ENCODE assay signal across 9 mouse cellular contexts in the genomic region with DNA sequence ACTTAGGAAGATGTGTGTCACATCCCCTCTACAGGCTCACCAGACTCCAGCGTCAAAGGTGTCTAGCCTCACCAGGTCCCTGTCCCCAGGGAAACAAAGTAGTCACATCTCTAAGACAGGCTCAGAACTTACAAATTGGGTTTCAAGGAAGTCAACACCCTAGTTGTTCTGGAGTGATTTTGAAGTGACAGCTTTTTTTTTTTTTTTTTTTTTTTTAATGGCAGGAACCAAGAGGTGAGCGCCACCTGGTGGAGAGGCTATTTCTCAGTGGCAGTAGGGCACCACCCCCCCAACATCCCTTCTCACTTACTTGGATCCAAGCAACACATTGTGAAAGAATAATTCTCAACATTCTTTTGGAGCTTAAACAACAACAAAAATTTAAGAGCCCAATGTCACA. TPM values are rescaled to one million over a fixed set of nuclear protein-coding genes. Genes with fewer than 3 reads are reported as not detected.
DNase-seq lines count a peak whose midpoint lies in the region; ATAC-seq and TF ChIP-seq lines count a peak whose summit lies in the region.
"Had no signal": no experiment of that assay in that cellular context is flagged by ENCODE, and none has a peak within 500 bp of the region (broad histone marks: within the 10 kb centered on the region; RNA-seq: fewer than 3 reads in every experiment).

No protein-coding gene starts in this region.

- H3K4me2 ChIP-seq in midbrain, embryonic 14.5 days (ENCODE audit: low read length) = no peak overlapping the region
- no peak overlapping the region for H3K4me2 ChIP-seq in midbrain, embryonic 15.5 days
- no peak overlapping the region for H3K4me2 ChIP-seq in kidney, postnatal 0 days (ENCODE audit: low read length)
- no peak overlapping the region for H3K4me2 ChIP-seq in lung, postnatal 0 days (replicated peaks; ENCODE audit: low read depth, low read length)
- H3K4me2 ChIP-seq: heart, embryonic 15.5 days had no signal

- no peaks in the 10 kb centered on the region for H3K9me3 ChIP-seq in midbrain, embryonic 14.5 days (ENCODE audit: control insufficient read depth, low read length)
- H3K9me3 ChIP-seq in midbrain, embryonic 15.5 days = no peaks in the 10 kb centered on the region
- no peaks in the 10 kb centered on the region for H3K9me3 ChIP-seq in kidney, postnatal 0 days (replicated peaks; ENCODE audit: low read length)
- H3K9me3 ChIP-seq in lung, postnatal 0 days (ENCODE audit: low read length) = no peaks in the 10 kb centered on the region
- H3K9me3 ChIP-seq: heart, embryonic 15.5 days had no signal

- H3K27me3 ChIP-seq in midbrain, embryonic 14.5 days (ENCODE audit: control insufficient read depth, insufficient read depth, low read length) = no peaks in the 10 kb centered on the region
- no peaks in the 10 kb centered on the region for H3K27me3 ChIP-seq in midbrain, embryonic 15.5 days (replicated peaks)
- no peaks in the 10 kb centered on the region for H3K27me3 ChIP-seq in kidney, postnatal 0 days (ENCODE audit: insufficient read depth, low read length)
- H3K27me3 ChIP-seq in lung, postnatal 0 days (replicated peaks; ENCODE audit: insufficient read depth, low read length) = no peaks in the 10 kb centered on the region
- H3K27me3 ChIP-seq: heart, embryonic 15.5 days had no signal

- no peaks in the 10 kb centered on the region for H3K4me1 ChIP-seq in midbrain, embryonic 14.5 days (ENCODE audit: control insufficient read depth, insufficient read depth, low read length)
- no peaks in the 10 kb centered on the region for H3K4me1 ChIP-seq in midbrain, embryonic 15.5 days
- H3K4me1 ChIP-seq in cortical plate, adult 2 months (ENCODE audit: control insufficient read depth, insufficient read depth, low read length) = no peaks in the 10 kb centered on the region
- no peaks in the 10 kb centered on the region for H3K4me1 ChIP-seq in kidney, postnatal 0 days (replicated peaks; ENCODE audit: insufficient read depth, low read length)
- H3K4me1 ChIP-seq in lung, postnatal 0 days (ENCODE audit: insufficient read depth, low read depth, low read length) = no peaks in the 10 kb centered on the region

- H3K4me3 ChIP-seq in midbrain, embryonic 14.5 days (replicated peaks; ENCODE audit: low read depth, low read length) = no peak overlapping the region
- H3K4me3 ChIP-seq in midbrain, embryonic 15.5 days = no peak overlapping the region
- H3K4me3 ChIP-seq in cortical plate, adult 2 months (ENCODE audit: insufficient read depth, low read length) = no peak overlapping the region
- H3K4me3 ChIP-seq in kidney, postnatal 0 days (replicated peaks; ENCODE audit: low read depth, low read length) = no peak overlapping the region
- no peak overlapping the region for H3K4me3 ChIP-seq in lung, postnatal 0 days (ENCODE audit: low read depth, low read length)
- H3K4me3 ChIP-seq: heart, embryonic 15.5 days had no signal

- no peak overlapping the region for H3K27ac ChIP-seq in midbrain, embryonic 14.5 days (replicated peaks; ENCODE audit: low read depth, low read length)
- H3K27ac ChIP-seq in midbrain, embryonic 15.5 days = no peak overlapping the region
- H3K27ac ChIP-seq in cortical plate, adult 2 months (ENCODE audit: insufficient read depth, low read length) = no peak overlapping the region
- H3K27ac ChIP-seq in kidney, postnatal 0 days = no peak overlapping the region
- no peak overlapping the region for H3K27ac ChIP-seq in lung, postnatal 0 days (ENCODE audit: low read length)
- H3K27ac ChIP-seq: heart, embryonic 15.5 days had no signal

- no peak for ATAC-seq in midbrain, embryonic 14.5 days (ENCODE audit: low FRiP score, low TSS enrichment)
- no peak for ATAC-seq in midbrain, embryonic 15.5 days (replicated peaks)
- ATAC-seq in kidney, postnatal 0 days (replicated peaks; ENCODE audit: low FRiP score, low read depth) = no peak
- peak; percentile 45 for ATAC-seq in lung, postnatal 0 days

- H3K9ac ChIP-seq in midbrain, embryonic 14.5 days (replicated peaks; ENCODE audit: low read length) = no peak overlapping the region
- no peak overlapping the region for H3K9ac ChIP-seq in midbrain, embryonic 15.5 days
- H3K9ac ChIP-seq in kidney, postnatal 0 days (ENCODE audit: low read depth, low read length) = no peak overlapping the region
- H3K9ac ChIP-seq in lung, postnatal 0 days (replicated peaks; ENCODE audit: low read depth) = no peak overlapping the region
- H3K9ac ChIP-seq: heart, embryonic 15.5 days had no signal

- H3K36me3 ChIP-seq in midbrain, embryonic 14.5 days (ENCODE audit: control insufficient read depth, insufficient read depth, low read length) = no peaks in the 10 kb centered on the region
- H3K36me3 ChIP-seq in midbrain, embryonic 15.5 days (replicated peaks) = no peaks in the 10 kb centered on the region
- H3K36me3 ChIP-seq in kidney, postnatal 0 days (ENCODE audit: insufficient read depth, low read length) = no peaks in the 10 kb centered on the region
- no peaks in the 10 kb centered on the region for H3K36me3 ChIP-seq in lung, postnatal 0 days (ENCODE audit: insufficient read depth, low read length)
- H3K36me3 ChIP-seq: heart, embryonic 15.5 days had no signal

- TF ChIP-seq EP300 in lung, postnatal 0 days (IDR thresholded peaks at IDR 0.05) = no peak

- WGBS in midbrain, embryonic 14.5 days = 36% methylated on average over 2 of the region's 2 CpGs
- 43% methylated on average over 2 of the region's 2 CpGs for WGBS in midbrain, embryonic 15.5 days
- 35% methylated on average over 2 of the region's 2 CpGs for WGBS in kidney, postnatal 0 days
- 23% methylated on average over 2 of the region's 2 CpGs for WGBS in lung, postnatal 0 days

- TF ChIP-seq POLR2A in cortical plate, adult 2 months (IDR thresholded peaks at IDR 0.05; ENCODE audit: extremely low read depth, insufficient read depth, low read length) = no peak

- TF ChIP-seq CTCF in cortical plate, adult 2 months (IDR thresholded peaks at IDR 0.05; ENCODE audit: extremely low read depth, insufficient read depth, low read length) = peak; percentile 47
- TF ChIP-seq CTCF in kidney, postnatal 0 days (IDR thresholded peaks at IDR 0.05; ENCODE audit: low read depth) = peak; percentile 76
- TF ChIP-seq CTCF in lung, postnatal 0 days (IDR thresholded peaks at IDR 0.05) = peak; percentile 74

- DNase-seq in midbrain, embryonic 14.5 days = peak; percentile 45
- peak; percentile 82 for DNase-seq in adipocyte (ENCODE audit: low spot score)
- DNase-seq in kidney, postnatal 0 days (ENCODE audit: low spot score) = peak; percentile 75
- peak; percentile 87 for DNase-seq in lung, postnatal 0 days (ENCODE audit: low spot score)
- DNase-seq in spleen, postnatal 14 days (ENCODE audit: low spot score in 2 of 2) = peak; percentile 23 to 66

RNA-seq across cellular contexts. Expression of gene Fam50b, which starts 59.2 kb away (rescaled TPM):
- polyA plus RNA-seq in midbrain, embryonic 14.5 days (2014; fragmentation: Nextera tagmentation; extraction: Ambion mirVana) = not detected in 2 replicates
- 0.13 TPM in 1 of 2 replicates, not detected in the other for polyA plus RNA-seq in midbrain, embryonic 15.5 days (2015; fragmentation: Nextera tagmentation; extraction: Ambion mirVana)
- not detected in 2 replicates for polyA plus RNA-seq in cortical plate, adult 2 months (2012; rRNA removed)
- polyA plus RNA-seq in kidney, postnatal 0 days (2015; fragmentation: Nextera tagmentation; extraction: Ambion mirVana) = not detected in 2 replicates
- 0.10 and 0.11 TPM in 2 replicates for polyA plus RNA-seq in lung, postnatal 0 days (2015; fragmentation: Nextera tagmentation; extraction: Ambion mirVana)
- polyA plus RNA-seq: heart, embryonic 15.5 days; neural tube, embryonic 14.5 days had no signal
